Mouse (Mus musculus) hematopoietic multipotent progenitor cell, adult 10-12 weeks (in vitro differentiated cells): ENCODE data around the gene Pla2g12a. TPM values are rescaled to one million over a fixed set of nuclear protein-coding genes. Genes with fewer than 3 reads are reported as not detected.

ENCODE experiments used
- polyA plus RNA-seq: library from polyadenylated mRNA; stranded (reverse); fragments of >175 nt; gene quantifications from 2 replicates; pipeline ENCODE4 v1.2.3, GENCODE M21; 2012; ENCODE audit warnings: low replicate concordance

Pla2g12a gene
- 27.4 and 31.3 TPM in 2 replicates for polyA plus RNA-seq

DNA sequence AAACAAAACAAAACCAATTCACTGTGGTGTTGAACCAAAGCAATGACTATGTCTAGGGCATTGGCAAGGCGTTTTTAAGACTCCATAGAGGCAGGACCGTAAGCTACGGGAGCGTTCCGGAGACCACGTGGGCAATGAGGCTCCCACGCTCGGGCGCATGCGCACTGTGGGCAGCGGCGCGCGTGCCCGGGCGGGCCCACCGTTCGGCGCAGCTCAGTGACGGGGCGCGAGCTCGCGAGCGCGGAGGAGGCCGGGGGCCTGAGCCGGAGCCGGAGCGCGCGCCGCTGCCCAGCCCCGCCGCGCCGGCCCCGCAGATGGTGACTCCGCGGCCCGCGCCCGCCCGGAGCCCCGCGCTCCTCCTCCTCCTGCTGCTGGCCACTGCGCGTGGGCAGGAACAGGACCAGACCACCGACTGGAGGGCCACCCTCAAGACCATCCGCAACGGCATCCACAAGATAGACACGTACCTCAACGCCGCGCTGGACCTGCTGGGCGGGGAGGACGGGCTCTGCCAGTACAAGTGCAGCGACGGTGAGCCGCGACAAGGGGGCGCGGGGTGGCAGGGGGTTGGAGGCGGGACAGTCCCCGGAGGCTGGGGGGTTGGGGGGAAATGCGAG is at the start of gene Pla2g12a:
Gene Pla2g12a (plus strand): TSS at position 202 of the 617 bp plus-strand sequence.

DNA sequence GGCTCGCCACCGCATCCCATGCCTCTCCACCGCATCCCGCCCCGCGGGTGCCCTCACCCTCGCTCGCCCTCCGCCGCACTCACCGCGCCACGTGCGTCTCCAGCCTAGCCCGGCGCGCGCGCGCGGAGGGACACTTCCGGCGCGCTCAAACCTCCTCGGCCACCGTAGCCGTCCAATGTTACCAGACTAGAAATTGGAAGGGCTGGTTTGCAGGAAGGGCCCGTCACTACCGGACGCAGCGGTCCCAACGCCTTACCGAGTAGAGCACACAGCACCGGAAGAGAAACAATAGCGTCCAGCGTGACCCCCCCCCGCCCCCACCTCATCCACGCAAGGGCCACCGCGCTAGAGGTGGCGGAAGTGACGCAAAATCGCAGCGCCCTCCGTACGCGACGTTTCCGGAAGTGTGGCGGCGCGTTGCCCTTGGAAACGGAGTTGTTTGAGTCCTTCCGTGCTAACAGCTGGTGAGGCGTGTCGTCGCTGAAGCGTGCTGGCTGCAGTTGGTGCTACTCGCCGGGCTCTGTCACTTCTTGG is 47.3 kb upstream of the Pla2g12a start, which contains the start of gene Gar1:
Gene Gar1 (minus strand): TSS at position 362 of the 534 bp plus-strand sequence.

DNA sequence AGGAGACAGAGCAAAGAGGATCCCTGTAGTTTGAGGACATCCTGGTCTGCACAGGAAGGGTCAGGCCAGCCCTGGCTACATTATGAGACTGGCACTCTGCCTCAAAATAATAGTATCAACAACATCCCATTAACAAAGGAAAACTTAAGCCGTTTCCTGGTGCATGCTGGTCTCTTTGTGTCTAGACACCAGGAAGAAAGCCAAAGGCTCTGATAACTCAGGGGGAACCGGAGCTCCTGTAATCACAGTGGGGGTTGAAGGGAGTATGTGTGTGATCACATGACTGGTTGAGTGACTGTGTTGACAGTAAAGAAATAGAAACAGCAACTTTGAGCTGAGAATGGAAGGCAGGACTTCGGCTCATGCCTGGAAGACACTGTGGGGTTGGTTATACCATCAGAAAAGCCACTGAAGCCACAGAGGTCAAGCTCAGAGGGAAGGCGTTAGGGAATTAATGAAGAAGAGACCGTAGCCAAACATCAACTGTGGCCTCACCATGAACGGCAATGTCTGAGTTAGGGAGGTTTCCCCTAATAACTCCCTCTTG is 42.9 kb upstream of the Pla2g12a start, which contains the start of gene Cfi:
Gene Cfi (plus strand): TSS at position 497 of the 547 bp plus-strand sequence.

DNA sequence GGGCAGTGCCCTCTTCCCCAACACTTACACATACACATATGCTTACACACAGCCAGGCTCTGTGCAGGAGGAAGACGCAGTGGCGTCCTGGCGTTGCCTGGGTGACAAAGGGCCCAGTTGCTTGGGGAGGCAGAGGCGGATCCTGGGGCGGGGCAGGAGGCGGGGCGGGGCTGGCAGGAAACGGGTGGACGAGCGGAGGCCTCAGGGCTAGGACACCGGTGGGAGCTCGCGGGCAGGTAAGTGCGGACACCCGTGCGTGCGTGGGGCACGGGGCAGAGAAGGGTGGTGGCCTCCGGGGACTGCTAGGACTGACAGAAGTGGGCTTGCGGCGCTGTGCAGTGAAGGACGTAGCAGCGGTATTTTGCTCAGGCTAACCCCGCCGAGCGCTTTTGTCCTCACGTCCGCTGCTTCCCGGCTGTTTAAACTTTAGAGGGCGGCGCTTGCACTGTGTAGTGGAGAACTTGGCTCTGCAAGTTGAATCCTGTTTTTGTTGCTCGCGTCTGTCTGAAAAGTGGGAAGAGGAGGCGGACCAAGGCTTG is 22.9 kb downstream of the Pla2g12a start, which contains the start of gene Casp6:
Gene Casp6 (plus strand): TSS at position 155 of the 539 bp plus-strand sequence.

Other genes with a start within 250 kb of the Pla2g12a start
- gene Egf, start 123.3 kb upstream of the Pla2g12a start, polyA plus RNA-seq, result 1.1 TPM in 2 replicates
- gene Lrit3, start 74.6 kb upstream of the Pla2g12a start, polyA plus RNA-seq, result not detected in 2 replicates
- not detected in 2 replicates for gene Rrh, start 56.0 kb upstream of the Pla2g12a start, polyA plus RNA-seq
- gene Gar1, start 47.2 kb upstream of the Pla2g12a start, polyA plus RNA-seq, result 30.4 and 47.2 TPM in 2 replicates
- not detected in 2 replicates for gene Cfi, start 42.7 kb upstream of the Pla2g12a start, polyA plus RNA-seq
- gene Casp6, start 22.8 kb downstream of the Pla2g12a start, polyA plus RNA-seq, result 13.0 and 15.3 TPM in 2 replicates
- 17.2 and 33.5 TPM in 2 replicates for gene Mcub, start 91.6 kb downstream of the Pla2g12a start, polyA plus RNA-seq
- gene Sec24b, start 182.9 kb downstream of the Pla2g12a start, polyA plus RNA-seq, result 63.2 and 105 TPM in 2 replicates